Mouse (Mus musculus) cerebellum, adult 9-11 months (tissue): ENCODE data around the gene Ruvbl1.
A peak's percentile ranks its signal among the peaks of the same experiment; 100 is the strongest.

Source experiments
- DNase-seq: peaks from one replicate; pipeline ENCODE4 v3.0.0; 2022

Ruvbl1 gene

GRCm38 (mm10) chr6:88465181-88465920 is at the start of gene Ruvbl1:
TSS of gene Ruvbl1 (plus strand) at chr6:88465409.
- peak; percentile 94 for DNase-seq

- no peak for DNase-seq
Observed at GRCm38 (mm10) chr6:88416130-88416758, 49.0 kb upstream of the Ruvbl1 start.

- no peak for DNase-seq
Observed at GRCm38 (mm10) chr6:88431202-88431601, 34.0 kb upstream of the Ruvbl1 start.

- no peak for DNase-seq
Observed at GRCm38 (mm10) chr6:88435609-88436008, 29.6 kb upstream of the Ruvbl1 start.

- no peak for DNase-seq
Observed at GRCm38 (mm10) chr6:88439056-88439455, 26.2 kb upstream of the Ruvbl1 start.

- no peak for DNase-seq
Observed at GRCm38 (mm10) chr6:88442551-88442950, 22.7 kb upstream of the Ruvbl1 start.

- no peak for DNase-seq
Observed at GRCm38 (mm10) chr6:88443446-88443845, 21.8 kb upstream of the Ruvbl1 start.

- DNase-seq, result no peak
Observed at GRCm38 (mm10) chr6:88444076-88444750, 21.0 kb upstream of the Ruvbl1 start.

GRCm38 (mm10) chr6:88445661-88446060 is 19.5 kb upstream of the Ruvbl1 start:
- no peak for DNase-seq

GRCm38 (mm10) chr6:88446063-88447002 is 18.9 kb upstream of the Ruvbl1 start, which contains the start of gene Eefsec:
TSS of gene Eefsec (minus strand) at chr6:88446539.
- peak; percentile 82 for DNase-seq

- DNase-seq, result no peak
Observed at GRCm38 (mm10) chr6:88447454-88447853, 17.8 kb upstream of the Ruvbl1 start.

- DNase-seq, result no peak
Observed at GRCm38 (mm10) chr6:88454545-88454944, 10.7 kb upstream of the Ruvbl1 start.

- no peak for DNase-seq
Observed at GRCm38 (mm10) chr6:88469878-88470277, 4.7 kb downstream of the Ruvbl1 start.

GRCm38 (mm10) chr6:88480421-88480820 is 15.2 kb downstream of the Ruvbl1 start:
- DNase-seq, result no peak

GRCm38 (mm10) chr6:88483111-88483510 is 17.9 kb downstream of the Ruvbl1 start:
- peak; percentile 89 for DNase-seq

- peak; percentile 57 for DNase-seq
Observed at GRCm38 (mm10) chr6:88483913-88484312, 18.7 kb downstream of the Ruvbl1 start.

- no peak for DNase-seq
Observed at GRCm38 (mm10) chr6:88485378-88485777, 20.2 kb downstream of the Ruvbl1 start.

- peak; percentile 76 for DNase-seq
Observed at GRCm38 (mm10) chr6:88486893-88487292, 21.7 kb downstream of the Ruvbl1 start.

GRCm38 (mm10) chr6:88489026-88489425 is 23.8 kb downstream of the Ruvbl1 start:
- no peak for DNase-seq

- DNase-seq, result peak; percentile 54
Observed at GRCm38 (mm10) chr6:88489834-88490233, 24.6 kb downstream of the Ruvbl1 start.

GRCm38 (mm10) chr6:88490629-88491354 is 25.6 kb downstream of the Ruvbl1 start:
- DNase-seq, result peak; percentile 96

- DNase-seq, result no peak
Observed at GRCm38 (mm10) chr6:88493712-88494111, 28.5 kb downstream of the Ruvbl1 start.
